Mouse (Mus musculus) kidney, adult 2 months (tissue): Measurements from ENCODE around the gene Aldh3a2.

Experiments
- CTCF ChIP-seq: fragments of 200-500 bp; conservative IDR thresholded peaks from 2 replicates; pipeline ENCODE4 v1.5.1; 2011; ENCODE audit warnings: low read depth, mild to moderate bottlenecking, control low read depth, low read length, moderate library complexity, mixed read lengths; ENCODE audit not compliant: insufficient read depth, insufficient read length
- POLR2A ChIP-seq: fragments of 200-500 bp; IDR thresholded peaks from one replicate; pipeline ENCODE4 v1.6.1; 2011; ENCODE audit warnings: low read depth, low read length, control low read depth

DNA sequence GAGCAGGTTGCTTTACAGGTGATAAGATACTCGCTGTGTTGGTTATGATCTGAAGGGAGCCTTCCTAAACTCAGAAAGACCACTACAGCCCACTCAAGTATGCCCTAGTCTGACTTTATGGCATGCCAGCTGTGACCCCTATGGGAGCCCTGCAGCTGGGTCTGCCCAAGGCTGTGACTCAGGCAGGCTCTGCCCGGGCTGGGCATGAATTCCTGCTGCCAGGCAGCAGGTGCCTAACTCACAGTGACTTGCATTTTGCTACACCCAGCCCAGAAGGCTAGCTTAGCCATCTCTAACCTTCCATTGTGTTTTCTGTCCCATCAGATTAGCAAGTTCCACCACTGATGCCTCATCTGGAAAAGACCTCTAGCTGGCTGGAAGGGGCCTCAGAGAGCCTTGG, 64.5 kb downstream of the Aldh3a2 start:
- no peak for TF ChIP-seq CTCF
- TF ChIP-seq POLR2A: no peak
